Mouse (Mus musculus): ENCODE results near the gene Serpina3f.

DNA sequence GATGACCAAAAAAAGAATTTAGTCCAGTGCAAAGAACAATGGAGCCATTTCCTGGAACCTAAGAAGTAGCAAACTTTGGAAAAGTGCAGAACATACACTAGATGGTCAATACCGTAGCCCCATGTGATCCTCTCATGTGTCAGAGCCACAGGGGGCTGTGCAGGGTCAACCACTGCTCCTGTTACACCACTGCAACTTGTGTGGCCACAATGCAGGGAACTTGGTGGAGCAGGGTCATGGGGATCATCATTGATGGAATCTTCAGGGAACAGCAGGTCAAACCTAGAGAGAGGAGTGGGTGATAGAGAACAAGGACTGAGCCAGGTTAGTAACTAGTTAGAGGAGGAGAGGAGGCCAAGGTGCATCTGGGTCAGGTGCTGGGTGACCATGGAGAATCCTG is 7.3 kb downstream of the Serpina3f start:
- TF ChIP-seq CTCF (conservative IDR thresholded peaks at IDR 0.05; ENCODE audit: insufficient read depth, insufficient read length, low read depth, low read length) (no peak), POLR2A (IDR thresholded peaks at IDR 0.05; ENCODE audit: low read depth, low read length) (no peak)

All from kidney, adult 2 months (tissue).